Mouse (Mus musculus): Measurements from ENCODE around the gene Klc1.

The Klc1 gene

GRCm38 (mm10) chr12:111774845-111775244, 16.2 kb downstream of the Klc1 start:
- DNase-seq, result no peak

GRCm38 (mm10) chr12:111777919-111778318, 19.3 kb downstream of the Klc1 start:
- DNase-seq, result no peak

GRCm38 (mm10) chr12:111779544-111779943, 20.9 kb downstream of the Klc1 start:
- no peak for DNase-seq

GRCm38 (mm10) chr12:111785174-111785573, 26.5 kb downstream of the Klc1 start:
- no peak for DNase-seq

- DNase-seq, result no peak
Measured at GRCm38 (mm10) chr12:111787015-111787414, 28.4 kb downstream of the Klc1 start.

- DNase-seq, result no peak
Measured at GRCm38 (mm10) chr12:111790090-111790489, 31.4 kb downstream of the Klc1 start.

- DNase-seq, result no peak
Measured at GRCm38 (mm10) chr12:111790631-111791030, 32.0 kb downstream of the Klc1 start.

- DNase-seq, result no peak
Measured at GRCm38 (mm10) chr12:111791474-111792104, 32.9 kb downstream of the Klc1 start.

GRCm38 (mm10) chr12:111794102-111794501, 35.5 kb downstream of the Klc1 start:
- no peak for DNase-seq

GRCm38 (mm10) chr12:111794526-111795179, 36.0 kb downstream of the Klc1 start:
- no peak for DNase-seq

GRCm38 (mm10) chr12:111795180-111795895, 36.7 kb downstream of the Klc1 start:
- peak; percentile 75 for DNase-seq

GRCm38 (mm10) chr12:111797251-111797650, 38.6 kb downstream of the Klc1 start:
- DNase-seq, result no peak

- no peak for DNase-seq
Measured at GRCm38 (mm10) chr12:111798493-111798892, 39.8 kb downstream of the Klc1 start.

- DNase-seq, result no peak
Measured at GRCm38 (mm10) chr12:111800459-111801183, 42.0 kb downstream of the Klc1 start.

- no peak for DNase-seq
Measured at GRCm38 (mm10) chr12:111803538-111803937, 44.9 kb downstream of the Klc1 start.

GRCm38 (mm10) chr12:111808775-111809174, 50.1 kb downstream of the Klc1 start:
- no peak for DNase-seq

GRCm38 (mm10) chr12:111809762-111810161, 51.1 kb downstream of the Klc1 start:
- peak; percentile 80 for DNase-seq

- DNase-seq, result no peak
Measured at GRCm38 (mm10) chr12:111812075-111812474, 53.4 kb downstream of the Klc1 start.

- DNase-seq, result no peak
Measured at GRCm38 (mm10) chr12:111812611-111813010, 54.0 kb downstream of the Klc1 start.

- DNase-seq, result peak; percentile 65
Measured at GRCm38 (mm10) chr12:111813111-111813765, 54.6 kb downstream of the Klc1 start.

- DNase-seq, result peak; percentile 99
Measured at GRCm38 (mm10) chr12:111813766-111814617, 55.3 kb downstream of the Klc1 start, which contains the start of the genes Xrcc3 and Zfyve21. Gene Xrcc3, minus strand, starts transcription at chr12:111813873. Gene Zfyve21, plus strand, starts transcription at chr12:111814170.
